Mouse (Mus musculus): Measurements from ENCODE around the gene Gjc3.
"Not testable (repeated sequence)": the region's sequence is repeated elsewhere in the genome, so short reads cannot be mapped to it uniquely, and the experiment has no call there.

DNA sequence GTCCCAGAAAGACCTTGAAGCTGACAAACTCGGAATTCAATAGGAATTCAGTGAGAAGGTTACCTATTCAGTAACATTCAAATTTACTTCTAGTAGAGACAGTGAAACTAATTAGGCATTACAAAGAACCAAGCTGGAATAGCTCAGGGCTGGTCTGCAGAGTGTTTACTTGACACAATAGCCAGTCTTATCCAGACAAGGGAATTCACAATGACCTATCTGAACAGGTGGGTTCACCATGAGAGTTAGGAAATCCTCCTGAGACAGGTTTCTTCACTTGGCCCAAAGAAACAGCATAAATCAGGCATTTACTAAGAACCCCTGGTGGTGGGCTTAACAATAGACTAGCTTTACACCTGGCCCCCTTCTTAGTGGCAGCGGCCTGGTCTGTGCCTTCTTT is 29.0 kb downstream of the Gjc3 start:
- not testable (repeated sequence) for TF ChIP-seq CTCF (conservative IDR thresholded peaks at IDR 0.05; ENCODE audit: insufficient read depth, insufficient read length, low read depth, low read length); POLR2A (IDR thresholded peaks at IDR 0.05; ENCODE audit: low read depth, low read length)
